Mouse (Mus musculus) liver, adult 2 months (tissue): ENCODE measurements around the gene Anks1b.

ENCODE experiments used
- CTCF ChIP-seq: fragments of 200-500 bp; IDR thresholded peaks from 2 replicates; pipeline ENCODE4 v1.5.1; 2011; ENCODE audit warnings: low read depth, low read length, control low read depth
- POLR2A ChIP-seq: fragments of 200-500 bp; IDR thresholded peaks from 2 replicates; pipeline ENCODE4 v1.6.1; 2011; ENCODE audit warnings: low read length, control low read depth; ENCODE audit not compliant: insufficient read depth; ENCODE audit errors: extremely low read depth

GRCm38 (mm10) chr10:89946636-89947349 lies 73.5 kb downstream of the Anks1b start:
- no peak for TF ChIP-seq POLR2A
- TF ChIP-seq CTCF: no peak
